Mouse (Mus musculus) olfactory bulb, adult 2 months (tissue): Measurements from ENCODE around the gene Tpm1.

Experiments
- CTCF ChIP-seq: fragments of 200-500 bp; IDR thresholded peaks from 2 replicates; pipeline ENCODE4 v1.5.1; 2012; ENCODE audit warnings: low read depth, mild to moderate bottlenecking, low read length, moderate library complexity; ENCODE audit not compliant: insufficient read depth
- POLR2A ChIP-seq: fragments of 200-500 bp; IDR thresholded peaks from 2 replicates; pipeline ENCODE4 v1.6.1; 2012; ENCODE audit warnings: mild to moderate bottlenecking, low read depth, low read length, moderate library complexity; ENCODE audit not compliant: insufficient read depth

- no peak for TF ChIP-seq POLR2A
- TF ChIP-seq CTCF, result no peak
Measured at GRCm38 (mm10) chr9:67011483-67011882, 37.7 kb downstream of the Tpm1 start.
